In genomic region chr6:108110336-108110735, GRCm38 (mm10) we compare ENCODE assay signal across 23 mouse cellular contexts. TPM values are rescaled to one million over a fixed set of nuclear protein-coding genes. Genes with fewer than 3 reads are reported as not detected.
DNase-seq lines count a peak whose midpoint lies in the region; ATAC-seq and TF ChIP-seq lines count a peak whose summit lies in the region.
"Had no signal": no experiment of that assay in that cellular context is flagged by ENCODE, and none has a peak within 500 bp of the region (broad histone marks: within the 10 kb centered on the region; RNA-seq: fewer than 3 reads in every experiment).

No protein-coding gene starts in this region.

- H3K4me2 ChIP-seq in heart, embryonic 11.5 days, result no peak overlapping the region
- no peak overlapping the region for H3K4me2 ChIP-seq in heart, postnatal 0 days (ENCODE audit: low read depth, low read length)
- H3K4me2 ChIP-seq: embryonic facial prominence, embryonic 12.5 days; hindbrain, embryonic 12.5 days; neural tube, embryonic 12.5 days had no signal

- H3K27me3 ChIP-seq in heart, embryonic 11.5 days (ENCODE audit: control insufficient read depth, insufficient read depth, low read length), result no peaks in the 10 kb centered on the region
- no peaks in the 10 kb centered on the region for H3K27me3 ChIP-seq in heart, postnatal 0 days (ENCODE audit: control insufficient read depth, insufficient read depth, low read length)
- H3K27me3 ChIP-seq: embryonic facial prominence, embryonic 12.5 days; hindbrain, embryonic 12.5 days; neural tube, embryonic 12.5 days; Patski had no signal

- peak overlapping the region; percentile 54; the same call in 1 of the 2 replicates for H3K27ac ChIP-seq in heart, embryonic 11.5 days (ENCODE audit: low read depth, low read length)
- H3K27ac ChIP-seq in heart, postnatal 0 days (ENCODE audit: low read depth), result peak overlapping the region; percentile 4; the same call in 1 of the 2 replicates
- H3K27ac ChIP-seq: embryonic facial prominence, embryonic 12.5 days; hindbrain, embryonic 12.5 days; neural tube, embryonic 12.5 days had no signal

- 0 out of 2 replicates have a peak, but pooled peaks have one; percentile 28 for ATAC-seq in heart, embryonic 11.5 days (replicated peaks; ENCODE audit: insufficient number of reproducible peaks, low FRiP score, low TSS enrichment)
- peak; percentile 49; the same call in 1 of the 2 replicates for ATAC-seq in heart, postnatal 0 days (ENCODE audit: insufficient read depth, low read depth)
- ATAC-seq: activated CD4-positive, CD25-positive, alpha-beta regulatory T cell, adult 4 months; forebrain, postnatal 0 days; inflammation-experienced regulatory T-cells, adult 6 months; Patski had no signal

- no peak overlapping the region for H3K4me3 ChIP-seq in heart, embryonic 11.5 days (ENCODE audit: low read depth, low read length)
- H3K4me3 ChIP-seq in heart, postnatal 0 days (ENCODE audit: low read depth, low read length), result no peak overlapping the region
- H3K4me3 ChIP-seq: embryonic facial prominence, embryonic 12.5 days; hindbrain, embryonic 12.5 days; neural tube, embryonic 12.5 days had no signal

- H3K9me3 ChIP-seq in heart, embryonic 11.5 days (replicated peaks; ENCODE audit: control insufficient read depth, low read length), result no peaks in the 10 kb centered on the region
- no peaks in the 10 kb centered on the region for H3K9me3 ChIP-seq in heart, postnatal 0 days (replicated peaks; ENCODE audit: control insufficient read depth, low read length)
- H3K9me3 ChIP-seq: embryonic facial prominence, embryonic 12.5 days; hindbrain, embryonic 12.5 days; neural tube, embryonic 12.5 days had no signal

- no peaks in the 10 kb centered on the region for H3K36me3 ChIP-seq in heart, embryonic 11.5 days (ENCODE audit: control insufficient read depth, insufficient read depth, low read length)
- H3K36me3 ChIP-seq in heart, postnatal 0 days (replicated peaks; ENCODE audit: control insufficient read depth, insufficient read depth, low read length), result 0 out of 2 replicates have a peak, but pooled peaks cover 6% of the 10 kb centered on the region
- H3K36me3 ChIP-seq: embryonic facial prominence, embryonic 12.5 days; neural tube, embryonic 12.5 days had no signal

- no peak for TF ChIP-seq EP300 in heart, postnatal 0 days (IDR thresholded peaks at IDR 0.05; ENCODE audit: low read depth)

- DNase-seq in adrenal gland, adult 2 months, result peak; percentile 43
- no peak for DNase-seq in adrenal gland, postnatal 10 days
- no peak for DNase-seq in heart, postnatal 25 days (ENCODE audit: low spot score)
- DNase-seq in heart, postnatal 0 days (ENCODE audit: low spot score), result peak; percentile 15
- DNase-seq in heart, adult 9 months (ENCODE audit: low spot score in 2 of 2), result no peak
- peak; percentile 66 for DNase-seq in R1 (ENCODE audit: low read depth, low spot score)
- no peak for DNase-seq in cerebellum, postnatal 36 days
- DNase-seq: cerebellum, adult 18-20 months; cerebellum, postnatal 14 days; forebrain, postnatal 0 days; kidney, adult 18-20 months; kidney, postnatal 10 days; lung, postnatal 4 days; midbrain, embryonic 14.5 days; right cerebral cortex, postnatal 14 days; thymus, postnatal 25 days had no signal

- peaks cover 31% of the 10 kb centered on the region for H3K4me1 ChIP-seq in heart, embryonic 11.5 days (ENCODE audit: control insufficient read depth, insufficient read depth, low read length)
- peaks cover 29% of the 10 kb centered on the region for H3K4me1 ChIP-seq in heart, postnatal 0 days (ENCODE audit: control insufficient read depth, insufficient read depth)
- H3K4me1 ChIP-seq: embryonic facial prominence, embryonic 12.5 days; hindbrain, embryonic 12.5 days; neural tube, embryonic 12.5 days had no signal

- no peak; the same call in 1 of the 2 replicates for TF ChIP-seq CTCF in heart, postnatal 0 days (IDR thresholded peaks at IDR 0.05; ENCODE audit: low read depth)

- WGBS in heart, embryonic 11.5 days (ENCODE audit: insufficient replicate concordance), result 37% methylated on average over 4 of the region's 4 CpGs
- 29% methylated on average over 4 of the region's 4 CpGs for WGBS in heart, postnatal 0 days

- intact Hi-C loops in heart, postnatal 25 days (cut with DNase I), result loop anchor here (5.0 kb wide), 1 partner anchor 62 kb away; no protein-coding TSS in a partner anchor

- H3K9ac ChIP-seq in heart, embryonic 11.5 days (ENCODE audit: low read depth, low read length), result no peak overlapping the region
- no peak overlapping the region for H3K9ac ChIP-seq in heart, postnatal 0 days (replicated peaks; ENCODE audit: low read depth, low read length)
- H3K9ac ChIP-seq: embryonic facial prominence, embryonic 12.5 days; forebrain, postnatal 0 days; hindbrain, embryonic 12.5 days; neural tube, embryonic 12.5 days had no signal

RNA-seq across cellular contexts. Expression of gene Setmar, which starts 45.5 kb away (rescaled TPM):
- 1 to 10 TPM; 7.6 to 7.8 TPM for total RNA-seq in adrenal gland, adult 2 months (2021)
- polyA plus RNA-seq in adrenal gland, adult 2 months (2012; rRNA removed), result 0.68 and 0.77 TPM in 2 replicates
- 1 to 10 TPM; 5.2 to 5.3 TPM for total RNA-seq in adrenal gland, postnatal 10 days (2021)
- 6.6 TPM in 2 replicates for polyA plus RNA-seq in heart, embryonic 11.5 days (2014; fragmentation: Nextera tagmentation; extraction: Ambion mirVana)
- total RNA-seq in heart, postnatal 25 days (2021), result 1 to 10 TPM; 3.0 to 3.7 TPM
- total RNA-seq in heart, postnatal 0 days (2014; rRNA removed; ENCODE audit: low replicate concordance), result 2.4 and 3.1 TPM in 2 replicates
- 3.5 and 3.8 TPM in 2 replicates for polyA plus RNA-seq in heart, postnatal 0 days (2015; fragmentation: Nextera tagmentation; extraction: Ambion mirVana)

Comparison
In these comparisons a context has a peak if more than half of its experiments do, and no peak if none do; other contexts are left out.
1. DNase-seq: peak in adrenal gland, adult 2 months (single experiment), heart, postnatal 0 days (single experiment) and R1 (single experiment); none in adrenal gland, postnatal 10 days (single experiment), heart, postnatal 25 days (single experiment), heart, adult 9 months (0 of 2) and cerebellum, postnatal 36 days (0 of 2).